Mouse (Mus musculus) hindbrain, embryonic 14.5 days (tissue): ENCODE measurements around the gene Klrb1b. TPM values are rescaled to one million over a fixed set of nuclear protein-coding genes. Genes with fewer than 3 reads are reported as not detected.
A peak's percentile ranks its signal among the peaks of the same experiment; 100 is the strongest.
"Not testable (repeated sequence)": the region's sequence is repeated elsewhere in the genome, so short reads cannot be mapped to it uniquely, and the experiment has no call there.

ENCODE experiments used
- ATAC-seq: fragments of 200-750 bp; cut with Nextera tagmentation; 2 replicates; pipeline ENCODE4 v1.8.0; 2017; ENCODE audit warnings: moderate number of reproducible peaks, mild to moderate bottlenecking, moderate TSS enrichment, moderate library complexity; ENCODE audit not compliant: low FRiP score
- DNase-seq: peaks from one replicate; pipeline ENCODE4 v3.0.0-alpha.2; 2015; ENCODE audit warnings: low spot score
- H3K27ac ChIP-seq: fragments of 300-500 bp; sonication (generic); 2 replicates; pipeline ENCODE4 v1.5.1; 2014; ENCODE audit warnings: mild to moderate bottlenecking, moderate library complexity
- H3K27me3 ChIP-seq: fragments of 300-500 bp; sonication (generic); 2 replicates; pipeline ENCODE4 v1.6.1; 2014; ENCODE audit warnings: mild to moderate bottlenecking, low read length, mixed read lengths; ENCODE audit not compliant: control insufficient read depth, insufficient read depth
- H3K36me3 ChIP-seq: fragments of 300-500 bp; sonication (generic); replicated peaks from 2 replicates; pipeline ENCODE4 v1.6.1; 2014; ENCODE audit not compliant: control insufficient read depth, insufficient read depth
- H3K4me1 ChIP-seq: fragments of 300-500 bp; sonication (generic); replicated peaks from 2 replicates; pipeline ENCODE4 v1.6.1; 2014; ENCODE audit warnings: antibody characterized with exemption, low read length, mixed read lengths; ENCODE audit not compliant: control insufficient read depth, insufficient read depth
- H3K4me2 ChIP-seq: fragments of 300-500 bp; sonication (generic); replicated peaks from 2 replicates; pipeline ENCODE4 v1.6.1; 2014; ENCODE audit warnings: mild to moderate bottlenecking, moderate library complexity
- H3K4me3 ChIP-seq: fragments of 300-500 bp; sonication (generic); replicated peaks from 2 replicates; pipeline ENCODE4 v1.5.1; 2014; ENCODE audit warnings: mild to moderate bottlenecking, low read length
- H3K9ac ChIP-seq: fragments of 300-500 bp; sonication (generic); 2 replicates; pipeline ENCODE4 v1.6.1; 2014
- H3K9me3 ChIP-seq: fragments of 300-500 bp; sonication (generic); 2 replicates; pipeline ENCODE4 v1.6.1; 2016; ENCODE audit warnings: low read length; ENCODE audit not compliant: control insufficient read depth
- WGBS: fragments of 180-500 bp; shearing (Covaris S2); extraction: QIAGEN DNeasy Blood & Tissue Kit; methylation state at CpG from one replicate; pipeline ENCODE4 v1.1.7; 2014; 5-methylcytosine and 5-hydroxymethylcytosine counted together
- polyA plus RNA-seq: library from polyadenylated mRNA; unstranded; fragments of >200 nt; fragmentation: Nextera tagmentation; extraction: Ambion mirVana; gene quantifications from 2 replicates; pipeline ENCODE4 v1.2.1, GENCODE M21; 2014

Gene Klrb1b
- polyA plus RNA-seq, 1 experiment from 2014 or later = not detected

- not testable (repeated sequence) for H3K9me3 ChIP-seq, H3K36me3 ChIP-seq, H3K9ac ChIP-seq, H3K4me2 ChIP-seq, H3K4me1 ChIP-seq, H3K27me3 ChIP-seq, H3K4me3 ChIP-seq
- 62% methylated on average over 6 of the region's 6 CpGs for WGBS
- peak overlapping the region; percentile 39; the same call in 1 of the 2 replicates for H3K27ac ChIP-seq
- ATAC-seq (peak; percentile 32), DNase-seq (peak; percentile 67)
Observed at GRCm38 (mm10) chr6:128766486-128767254, 59.5 kb downstream of the Klrb1b start.

- DNase-seq (no peak), ATAC-seq (no peak)
- Histone ChIP-seq H3K4me2 (peak overlapping the region; percentile 52; the same call in 1 of the 2 replicates), H3K4me3 (no peak overlapping the region; the same call in 1 of the 2 replicates), H3K27me3 (no peaks in the 10 kb centered on the region), H3K27ac (no peak overlapping the region), H3K36me3 (no peaks in the 10 kb centered on the region), H3K9ac (no peak overlapping the region), H3K9me3 (no peaks in the 10 kb centered on the region), H3K4me1 (peaks cover 5% of the 10 kb centered on the region; the same call in 1 of the 2 replicates)
- 88% methylated on average over 1 of the region's 1 CpGs for WGBS
Observed at GRCm38 (mm10) chr6:128765211-128765610, 60.9 kb downstream of the Klrb1b start.

- DNase-seq = peak; percentile 32
- 13% methylated on average over 5 of the region's 5 CpGs for WGBS
- peaks cover 5% of the 10 kb centered on the region; the same call in 1 of the 2 replicates for H3K4me1 ChIP-seq
- peak overlapping the region; percentile 62 for H3K9ac ChIP-seq
- H3K36me3 ChIP-seq = no peaks in the 10 kb centered on the region
- H3K9me3 ChIP-seq = no peaks in the 10 kb centered on the region
- peak overlapping the region; percentile 52 for H3K4me2 ChIP-seq
- no peak for ATAC-seq
- peak overlapping the region; percentile 81 for H3K27ac ChIP-seq
- H3K4me3 ChIP-seq = peak overlapping the region; percentile 40
- no peaks in the 10 kb centered on the region for H3K27me3 ChIP-seq
Observed at GRCm38 (mm10) chr6:128764598-128764997, 61.5 kb downstream of the Klrb1b start.

GRCm38 (mm10) chr6:128763736-128764523 is 62.2 kb downstream of the Klrb1b start:
- DNase-seq = peak; percentile 100
- Histone ChIP-seq H3K9ac (peak overlapping the region; percentile 62), H3K4me2 (peak overlapping the region; percentile 52), H3K36me3 (no peaks in the 10 kb centered on the region), H3K27ac (peak overlapping the region; percentile 83), H3K9me3 (no peaks in the 10 kb centered on the region), H3K27me3 (no peaks in the 10 kb centered on the region), H3K4me1 (peaks cover 5% of the 10 kb centered on the region; the same call in 1 of the 2 replicates), H3K4me3 (peak overlapping the region; percentile 40)
- ATAC-seq = peak; percentile 92
- WGBS = 2% methylated on average over 30 of the region's 30 CpGs

Other genes with a start within 250 kb of the Klrb1b start
- gene A2ml1, start 244.7 kb downstream of the Klrb1b start, polyA plus RNA-seq = 1.3 and 2.3 TPM in 2 replicates
- not detected in 2 replicates for gene Klrb1a, start 202.8 kb downstream of the Klrb1b start, polyA plus RNA-seq
- not detected in 2 replicates for gene Clec2h, start 163.9 kb downstream of the Klrb1b start, polyA plus RNA-seq
- 0.51 and 0.78 TPM in 2 replicates for gene Klrb1, start 103.3 kb downstream of the Klrb1b start, polyA plus RNA-seq
- 0.23 TPM in 1 of 2 replicates, not detected in the other for gene Klrb1c, start 37.1 kb downstream of the Klrb1b start, polyA plus RNA-seq
- gene Gm44511, start within 50 bp of the Klrb1b start, polyA plus RNA-seq = not detected in 2 replicates
- gene Clec2i, start 61.3 kb upstream of the Klrb1b start, polyA plus RNA-seq = not detected in 2 replicates
- gene BC035044, start 64.8 kb upstream of the Klrb1b start, polyA plus RNA-seq = 0.52 TPM in 2 replicates
- gene Clec2g, start 108.0 kb upstream of the Klrb1b start, polyA plus RNA-seq = not detected in 2 replicates
- 0.37 and 0.62 TPM in 2 replicates for gene Klrb1f, start 219.6 kb upstream of the Klrb1b start, polyA plus RNA-seq